Mouse (Mus musculus): ENCODE measurements around the gene Tmem97. TPM values are rescaled to one million over a fixed set of nuclear protein-coding genes. Genes with fewer than 3 reads are reported as not detected.
"Not testable (repeated sequence)": the region's sequence is repeated elsewhere in the genome, so short reads cannot be mapped to it uniquely, and the experiment has no call there.

The Tmem97 gene
- polyA plus RNA-seq, 1 experiment from 2014 or later = 51.7 TPM

DNA sequence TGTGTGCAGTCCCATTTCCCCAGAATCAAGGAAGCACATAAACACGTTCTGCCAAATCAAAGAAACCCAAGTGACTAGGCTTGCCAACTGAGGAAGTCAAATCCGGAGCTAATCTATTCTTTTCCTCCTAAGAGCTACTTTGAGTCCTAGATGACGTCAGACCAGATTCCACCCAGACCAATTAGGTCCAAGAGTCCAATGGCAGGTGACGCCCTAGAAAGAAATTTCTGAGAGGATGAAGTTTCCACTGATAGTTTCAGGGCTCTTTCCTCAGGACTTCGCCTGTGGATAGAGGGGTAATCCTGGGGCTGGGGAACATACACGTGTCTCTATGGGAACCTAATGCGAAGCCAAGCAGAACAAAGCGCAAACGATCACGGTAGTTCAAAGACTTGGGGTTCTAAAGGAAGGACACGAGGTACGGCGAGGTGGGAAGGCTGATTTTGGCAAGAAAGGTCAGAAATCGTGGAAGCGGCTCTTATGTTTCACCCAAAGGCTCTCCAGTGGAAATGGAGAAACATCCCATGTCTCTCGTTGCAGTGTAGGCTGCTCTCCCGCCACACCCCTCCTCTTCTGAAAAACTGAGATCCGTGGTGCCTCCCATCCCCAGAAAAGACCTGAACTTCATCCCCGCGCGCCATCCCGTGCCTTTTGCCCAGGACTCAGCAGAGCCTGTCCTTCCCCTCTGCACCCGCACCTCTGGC is 15.0 kb downstream of the Tmem97 start:
- under 1% methylated on average over 23 of the region's 23 CpGs for WGBS
- peak overlapping the region; percentile 83 to 87 for H3K4me3 ChIP-seq (ENCODE audit: control insufficient read depth in 1 of 2, insufficient read depth in 1 of 2, low read depth in 1 of 2, low read length in 2 of 2)
- peak overlapping the region; percentile 86 for H3K9ac ChIP-seq (ENCODE audit: low read length)
- peaks cover 10 to 25% of the 10 kb centered on the region in 2 experiments for H3K4me1 ChIP-seq (ENCODE audit: control insufficient read depth in 2 of 2, insufficient read depth in 2 of 2, low read length in 2 of 2)
- peak; percentile 34; the same call in 1 of the 2 replicates for ATAC-seq (ENCODE audit: insufficient number of reproducible peaks, insufficient read depth, low FRiP score, low read depth)
- peak overlapping the region; percentile 89 to 97 for H3K27ac ChIP-seq (replicated peaks in 1 of 2; ENCODE audit: control insufficient read depth in 1 of 2, insufficient read depth in 1 of 2, low read depth in 2 of 2, low read length in 2 of 2)
- peak overlapping the region; percentile 81 for H3K4me2 ChIP-seq (ENCODE audit: low read length)
- no peaks in the 10 kb centered on the region for H3K27me3 ChIP-seq (ENCODE audit: control insufficient read depth, insufficient read depth, low read length)
- no peaks in the 10 kb centered on the region for H3K9me3 ChIP-seq (ENCODE audit: control insufficient read depth, low read length)
- peaks cover 37% of the 10 kb centered on the region for H3K36me3 ChIP-seq (ENCODE audit: control insufficient read depth, insufficient read depth, low read length)

DNA sequence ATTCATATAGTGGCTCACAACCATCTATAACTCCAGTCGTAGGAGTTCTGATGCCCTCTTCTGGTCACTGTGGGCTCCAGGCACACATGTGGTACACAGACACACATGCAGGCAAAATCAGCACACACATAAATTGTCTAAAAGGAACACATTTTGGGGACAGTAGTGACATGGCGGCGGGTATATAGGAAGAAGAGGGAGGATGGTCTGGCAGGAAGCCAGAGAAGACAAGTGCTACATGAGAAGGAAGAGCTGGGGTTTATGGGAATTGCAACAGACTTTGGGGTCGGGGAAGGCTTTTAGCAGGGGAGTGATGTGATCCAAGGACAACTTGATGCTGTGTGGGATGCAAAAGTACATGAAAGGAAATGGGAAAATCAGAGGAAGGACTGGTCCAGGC is 16.1 kb downstream of the Tmem97 start:
- WGBS = 74% methylated on average over 4 of the region's 4 CpGs
- Histone ChIP-seq H3K27me3 (ENCODE audit: control insufficient read depth, insufficient read depth, low read length) (no peaks in the 10 kb centered on the region), H3K9me3 (ENCODE audit: control insufficient read depth, low read length) (no peaks in the 10 kb centered on the region), H3K36me3 (ENCODE audit: control insufficient read depth, insufficient read depth, low read length) (peaks cover 37% of the 10 kb centered on the region), H3K27ac (replicated peaks in 1 of 2; ENCODE audit: control insufficient read depth in 1 of 2, insufficient read depth in 1 of 2, low read depth in 2 of 2, low read length in 2 of 2) (peak overlapping the region in 1 of 2 experiments; percentile 89; a peak in 2 of 4 replicates), H3K4me2 (ENCODE audit: low read length) (peak overlapping the region; percentile 81), H3K4me1 (ENCODE audit: control insufficient read depth in 2 of 2, insufficient read depth in 2 of 2, low read length in 2 of 2) (peaks cover 10 to 25% of the 10 kb centered on the region in 2 experiments), H3K9ac (ENCODE audit: low read length) (peak overlapping the region; percentile 86), H3K4me3 (ENCODE audit: control insufficient read depth in 1 of 2, insufficient read depth in 1 of 2, low read depth in 1 of 2, low read length in 2 of 2) (peak overlapping the region in 1 of 2 experiments; percentile 83; a peak in 3 of 4 replicates)
- ATAC-seq (ENCODE audit: insufficient number of reproducible peaks, insufficient read depth, low FRiP score, low read depth) = no peak

GRCm38 (mm10) chr11:78531515-78531914 is 19.1 kb downstream of the Tmem97 start:
- H3K9me3 ChIP-seq (ENCODE audit: control insufficient read depth, low read length); H3K4me3 ChIP-seq (ENCODE audit: control insufficient read depth in 1 of 2, insufficient read depth in 1 of 2, low read depth in 1 of 2, low read length in 2 of 2); H3K27me3 ChIP-seq (ENCODE audit: control insufficient read depth, insufficient read depth, low read length); H3K4me2 ChIP-seq (ENCODE audit: low read length); H3K9ac ChIP-seq (ENCODE audit: low read length); ATAC-seq (ENCODE audit: insufficient number of reproducible peaks, insufficient read depth, low FRiP score, low read depth): not testable (repeated sequence)
- 80% methylated on average over 10 of the region's 10 CpGs for WGBS
- Histone ChIP-seq H3K27ac (replicated peaks in 1 of 2; ENCODE audit: control insufficient read depth in 1 of 2, insufficient read depth in 1 of 2, low read depth in 2 of 2, low read length in 2 of 2) (peak overlapping the region; percentile 47 to 78; a peak in 3 of 4 replicates), H3K4me1 (ENCODE audit: control insufficient read depth in 2 of 2, insufficient read depth in 2 of 2, low read length in 2 of 2) (peaks cover 4 to 13% of the 10 kb centered on the region in 2 experiments), H3K36me3 (ENCODE audit: control insufficient read depth, insufficient read depth, low read length) (peaks cover 52% of the 10 kb centered on the region)

DNA sequence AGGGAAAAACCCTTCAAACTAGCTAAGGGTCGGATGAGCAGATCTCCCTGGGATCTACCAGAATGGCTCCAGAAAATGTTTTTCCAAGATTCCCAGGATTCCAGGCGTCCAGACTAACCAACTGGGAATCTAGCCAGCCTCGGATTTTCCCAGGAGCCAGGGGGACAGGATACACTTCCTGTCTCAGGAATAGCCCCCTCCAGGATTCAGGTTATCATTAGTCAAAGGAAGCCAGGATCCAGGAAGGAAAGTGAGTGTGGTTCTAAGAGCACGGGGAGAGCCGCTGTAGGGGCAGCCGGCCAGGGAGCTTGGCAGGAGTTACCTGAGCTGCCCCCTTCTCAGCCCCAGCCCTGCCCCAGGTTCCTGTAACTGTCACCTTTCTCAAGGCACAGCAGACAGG is 19.5 kb downstream of the Tmem97 start:
- H3K27me3 ChIP-seq (ENCODE audit: control insufficient read depth, insufficient read depth, low read length) = no peaks in the 10 kb centered on the region
- no peak overlapping the region for H3K4me3 ChIP-seq (ENCODE audit: control insufficient read depth in 1 of 2, insufficient read depth in 1 of 2, low read depth in 1 of 2, low read length in 2 of 2)
- no peak overlapping the region for H3K9ac ChIP-seq (ENCODE audit: low read length)
- no peaks in the 10 kb centered on the region for H3K9me3 ChIP-seq (ENCODE audit: control insufficient read depth, low read length)
- H3K4me1 ChIP-seq (ENCODE audit: control insufficient read depth in 2 of 2, insufficient read depth in 2 of 2, low read length in 2 of 2) = peaks cover 4 to 13% of the 10 kb centered on the region in 2 experiments
- ATAC-seq (ENCODE audit: insufficient number of reproducible peaks, insufficient read depth, low FRiP score, low read depth) = 0 out of 2 replicates have a peak, but pooled peaks have one; percentile 25
- H3K36me3 ChIP-seq (ENCODE audit: control insufficient read depth, insufficient read depth, low read length) = peaks cover 57% of the 10 kb centered on the region
- WGBS = 53% methylated on average over 6 of the region's 6 CpGs
- peak overlapping the region; percentile 74 to 78 for H3K27ac ChIP-seq (replicated peaks in 1 of 2; ENCODE audit: control insufficient read depth in 1 of 2, insufficient read depth in 1 of 2, low read depth in 2 of 2, low read length in 2 of 2)
- H3K4me2 ChIP-seq (ENCODE audit: low read length) = peak overlapping the region; percentile 7; the same call in 1 of the 2 replicates

- Histone ChIP-seq H3K4me1 (ENCODE audit: control insufficient read depth in 2 of 2, insufficient read depth in 2 of 2, low read length in 2 of 2) (peaks cover 4 to 10% of the 10 kb centered on the region in 2 experiments; a peak in 3 of 4 replicates), H3K36me3 (ENCODE audit: control insufficient read depth, insufficient read depth, low read length) (peaks cover 67% of the 10 kb centered on the region), H3K9me3 (ENCODE audit: control insufficient read depth, low read length) (no peaks in the 10 kb centered on the region), H3K4me2 (ENCODE audit: low read length) (no peak overlapping the region; the same call in 1 of the 2 replicates), H3K27ac (replicated peaks in 1 of 2; ENCODE audit: control insufficient read depth in 1 of 2, insufficient read depth in 1 of 2, low read depth in 2 of 2, low read length in 2 of 2) (peak overlapping the region; percentile 74 to 78; a peak in 2 of 4 replicates), H3K27me3 (ENCODE audit: control insufficient read depth, insufficient read depth, low read length) (no peaks in the 10 kb centered on the region), H3K9ac (ENCODE audit: low read length) (no peak overlapping the region), H3K4me3 (ENCODE audit: control insufficient read depth in 1 of 2, insufficient read depth in 1 of 2, low read depth in 1 of 2, low read length in 2 of 2) (no peak overlapping the region)
- 83% methylated on average over 12 of the region's 12 CpGs for WGBS
- ATAC-seq (ENCODE audit: insufficient number of reproducible peaks, insufficient read depth, low FRiP score, low read depth) = no peak
Measured at GRCm38 (mm10) chr11:78530001-78530400, 20.6 kb downstream of the Tmem97 start.

DNA sequence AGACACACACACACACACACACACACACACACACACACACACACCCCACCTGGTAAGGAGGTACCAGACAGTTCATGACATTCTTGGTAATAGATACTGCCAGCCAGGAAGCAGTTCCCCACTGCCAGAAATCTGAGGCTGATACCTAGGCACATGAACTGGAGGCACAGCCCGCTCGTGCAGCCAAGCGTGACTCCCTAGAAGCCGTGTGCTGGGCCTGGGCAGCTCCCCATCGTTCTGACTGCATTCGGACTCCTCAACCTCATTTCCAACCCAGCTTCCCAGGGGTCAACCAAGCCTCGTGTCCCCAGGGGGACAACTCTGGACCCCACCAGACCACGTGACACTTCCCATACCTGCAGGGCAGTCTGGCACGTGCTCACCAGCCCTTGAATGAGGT is 21.9 kb downstream of the Tmem97 start:
- H3K27me3 ChIP-seq (ENCODE audit: control insufficient read depth, insufficient read depth, low read length) = no peaks in the 10 kb centered on the region
- no peak overlapping the region for H3K4me3 ChIP-seq (ENCODE audit: control insufficient read depth in 1 of 2, insufficient read depth in 1 of 2, low read depth in 1 of 2, low read length in 2 of 2)
- H3K9me3 ChIP-seq (ENCODE audit: control insufficient read depth, low read length) = no peaks in the 10 kb centered on the region
- H3K4me1 ChIP-seq (ENCODE audit: control insufficient read depth in 2 of 2, insufficient read depth in 2 of 2, low read length in 2 of 2) = peaks cover 2 to 3% of the 10 kb centered on the region in 2 experiments; a peak in 2 of 4 replicates
- ATAC-seq (ENCODE audit: insufficient number of reproducible peaks, insufficient read depth, low FRiP score, low read depth) = no peak
- no peak overlapping the region for H3K27ac ChIP-seq (replicated peaks in 1 of 2; ENCODE audit: control insufficient read depth in 1 of 2, insufficient read depth in 1 of 2, low read depth in 2 of 2, low read length in 2 of 2)
- 88% methylated on average over 9 of the region's 9 CpGs for WGBS
- H3K36me3 ChIP-seq (ENCODE audit: control insufficient read depth, insufficient read depth, low read length) = peaks cover 76% of the 10 kb centered on the region
- H3K4me2 ChIP-seq (ENCODE audit: low read length) = no peak overlapping the region
- no peak overlapping the region for H3K9ac ChIP-seq (ENCODE audit: low read length)

DNA sequence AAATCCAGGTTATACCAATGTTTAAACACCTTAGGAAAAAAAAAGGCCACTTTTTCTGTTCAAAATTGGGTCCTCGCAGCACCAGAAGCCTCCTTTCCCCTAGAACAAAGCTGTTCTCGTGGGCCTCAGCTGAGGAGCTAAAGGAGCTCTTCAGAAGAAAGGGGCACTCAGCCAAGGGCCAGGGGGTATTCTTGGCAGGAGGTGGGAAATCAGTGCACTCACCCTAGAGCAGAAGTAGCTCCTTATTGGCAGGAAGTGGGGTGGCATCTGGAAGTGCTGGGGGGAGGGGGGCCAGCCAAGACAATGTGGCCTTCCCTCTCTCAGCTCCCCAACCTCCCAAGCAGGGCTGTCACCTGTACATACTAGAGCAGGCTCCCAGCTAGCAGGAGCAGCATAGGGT is 25.7 kb downstream of the Tmem97 start:
- 84% methylated on average over 2 of the region's 2 CpGs for whole genome bisulfite sequencing
- no peaks in the 10 kb centered on the region for H3K9me3 ChIP-seq (ENCODE audit: control insufficient read depth, low read length)
- H3K27ac ChIP-seq (replicated peaks in 1 of 2; ENCODE audit: control insufficient read depth in 1 of 2, insufficient read depth in 1 of 2, low read depth in 2 of 2, low read length in 2 of 2) = no peak overlapping the region
- no peak overlapping the region for H3K9ac ChIP-seq (ENCODE audit: low read length)
- H3K4me1 ChIP-seq (ENCODE audit: control insufficient read depth in 2 of 2, insufficient read depth in 2 of 2, low read length in 2 of 2) = no peaks in the 10 kb centered on the region
- H3K27me3 ChIP-seq (ENCODE audit: control insufficient read depth, insufficient read depth, low read length) = no peaks in the 10 kb centered on the region
- H3K36me3 ChIP-seq (ENCODE audit: control insufficient read depth, insufficient read depth, low read length) = peaks cover 99% of the 10 kb centered on the region
- no peak overlapping the region for H3K4me3 ChIP-seq (ENCODE audit: control insufficient read depth in 1 of 2, insufficient read depth in 1 of 2, low read depth in 1 of 2, low read length in 2 of 2)
- no peak overlapping the region for H3K4me2 ChIP-seq (ENCODE audit: low read length)
- ATAC-seq (ENCODE audit: insufficient number of reproducible peaks, insufficient read depth, low FRiP score, low read depth) = no peak

Data from heart, embryonic 14.5 days (tissue).